Mouse (Mus musculus): Measurements from ENCODE around the gene Hmga2. TPM values are rescaled to one million over a fixed set of nuclear protein-coding genes. Genes with fewer than 3 reads are reported as not detected.
"Not testable (repeated sequence)": the region's sequence is repeated elsewhere in the genome, so short reads cannot be mapped to it uniquely, and the experiment has no call there.

The Hmga2 gene
- polyA plus RNA-seq, 1 experiment from 2014 or later, result 16.1 TPM

DNA sequence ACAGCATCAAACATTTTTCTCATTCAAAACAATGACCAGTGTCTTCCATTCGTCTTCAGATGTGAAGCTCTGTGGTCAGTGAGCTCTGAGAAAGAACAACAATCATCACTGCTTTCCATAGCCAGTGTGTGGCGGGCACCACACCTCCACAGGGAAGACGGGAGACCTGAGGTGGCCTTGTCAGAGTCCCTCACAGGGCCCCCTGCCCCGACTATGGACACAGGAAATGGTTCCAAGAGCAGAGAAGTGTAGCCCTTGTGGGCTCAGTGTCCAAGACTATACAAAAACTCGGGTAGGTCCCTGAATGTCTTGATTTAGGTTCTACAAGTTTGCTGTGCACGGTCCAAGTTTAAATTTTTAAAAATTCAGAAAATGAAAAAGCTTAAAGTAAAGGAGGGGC lies 86.6 kb downstream of the Hmga2 start:
- no peak overlapping the region for H3K4me3 ChIP-seq
- no peak overlapping the region for H3K9ac ChIP-seq
- H3K27me3 ChIP-seq (replicated peaks), result no peaks in the 10 kb centered on the region
- no peaks in the 10 kb centered on the region for H3K36me3 ChIP-seq
- H3K27ac ChIP-seq, result no peak overlapping the region
- H3K9me3 ChIP-seq (replicated peaks), result no peaks in the 10 kb centered on the region
- no peak overlapping the region for H3K4me2 ChIP-seq
- H3K4me1 ChIP-seq, result peaks cover 48% of the 10 kb centered on the region
- 47% methylated on average over 6 of the region's 6 CpGs for WGBS (ENCODE audit: insufficient replicate concordance)
- ATAC-seq, result no peak

DNA sequence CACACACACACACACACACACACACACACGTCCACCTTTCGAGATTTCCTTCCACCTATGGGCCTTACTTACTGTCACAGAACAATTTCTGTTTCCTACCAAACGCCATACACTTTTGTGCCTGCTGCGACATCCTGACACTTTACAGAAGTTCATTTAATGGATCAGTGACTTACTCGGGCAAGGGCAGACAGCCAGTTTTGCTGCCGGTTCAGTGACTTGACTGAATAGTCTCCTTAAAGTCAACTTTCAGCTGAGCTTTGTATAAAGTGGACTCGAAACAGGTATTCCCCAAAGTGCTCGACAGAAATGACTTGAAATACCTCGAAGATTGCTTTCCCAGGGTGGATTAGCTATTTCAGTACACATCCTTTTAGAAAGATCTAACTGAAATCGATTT lies 87.3 kb downstream of the Hmga2 start:
- H3K36me3 ChIP-seq, result no peaks in the 10 kb centered on the region
- 66% methylated on average over 10 of the region's 10 CpGs for WGBS (ENCODE audit: insufficient replicate concordance)
- H3K9ac ChIP-seq, result no peak overlapping the region
- H3K4me1 ChIP-seq, result peaks cover 55% of the 10 kb centered on the region
- no peak overlapping the region for H3K4me3 ChIP-seq
- no peak overlapping the region for H3K4me2 ChIP-seq
- H3K27ac ChIP-seq, result no peak overlapping the region
- ATAC-seq, result no peak
- H3K27me3 ChIP-seq (replicated peaks), result no peaks in the 10 kb centered on the region
- H3K9me3 ChIP-seq (replicated peaks), result no peaks in the 10 kb centered on the region

DNA sequence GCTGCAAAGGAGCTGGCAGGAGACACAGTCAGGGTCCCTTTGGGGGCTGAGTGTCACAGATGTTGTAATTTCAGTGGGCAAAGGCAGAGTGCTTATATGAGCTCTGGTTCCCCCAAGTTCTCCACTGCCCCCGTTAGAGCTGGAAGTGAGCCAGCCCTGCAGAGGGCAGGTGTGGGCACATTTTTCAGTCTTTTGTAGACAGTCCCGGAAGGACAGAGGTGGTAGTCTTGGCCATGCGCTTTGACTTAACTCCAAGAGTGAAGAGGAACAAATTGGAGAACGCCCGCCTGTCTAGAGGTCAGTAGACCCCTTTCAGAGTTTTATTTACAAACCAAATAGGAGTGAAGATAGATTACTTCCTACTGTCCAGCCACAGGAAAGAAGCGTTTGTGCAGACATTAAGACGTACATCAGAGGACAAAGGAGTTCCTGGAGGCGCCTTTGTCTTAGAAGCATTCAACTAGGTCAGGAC lies 87.8 kb downstream of the Hmga2 start:
- H3K4me3 ChIP-seq, result no peak overlapping the region
- H3K9ac ChIP-seq, result no peak overlapping the region
- WGBS (ENCODE audit: insufficient replicate concordance), result 59% methylated on average over 8 of the region's 8 CpGs
- no peak overlapping the region for H3K27ac ChIP-seq
- H3K9me3 ChIP-seq (replicated peaks), result no peaks in the 10 kb centered on the region
- no peaks in the 10 kb centered on the region for H3K27me3 ChIP-seq (replicated peaks)
- no peak for ATAC-seq
- no peak overlapping the region for H3K4me2 ChIP-seq
- H3K36me3 ChIP-seq, result peaks cover 2% of the 10 kb centered on the region; the same call in 1 of the 2 replicates
- H3K4me1 ChIP-seq, result peaks cover 58% of the 10 kb centered on the region

DNA sequence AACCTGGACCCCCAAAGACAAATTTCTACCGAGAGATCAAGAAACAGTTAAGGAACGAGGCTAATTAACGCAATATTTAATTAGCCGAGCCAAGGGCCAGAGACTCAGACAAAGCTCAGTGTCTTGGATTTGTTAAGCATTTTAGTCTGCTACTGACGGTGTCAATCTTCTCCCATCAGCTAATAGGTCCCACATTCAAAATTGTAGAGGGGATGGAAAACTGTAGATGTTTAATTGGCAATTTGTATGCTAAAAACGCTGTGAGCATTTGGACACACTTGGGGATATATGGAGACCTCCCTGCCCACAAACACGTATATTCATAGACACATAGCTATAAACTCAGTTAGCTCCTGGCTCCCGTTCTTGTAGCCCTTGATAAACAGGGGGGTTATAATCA lies 89.2 kb downstream of the Hmga2 start:
- WGBS (ENCODE audit: insufficient replicate concordance), result 76% methylated on average over 8 of the region's 8 CpGs
- ATAC-seq, result no peak
- peaks cover 53% of the 10 kb centered on the region for H3K4me1 ChIP-seq

DNA sequence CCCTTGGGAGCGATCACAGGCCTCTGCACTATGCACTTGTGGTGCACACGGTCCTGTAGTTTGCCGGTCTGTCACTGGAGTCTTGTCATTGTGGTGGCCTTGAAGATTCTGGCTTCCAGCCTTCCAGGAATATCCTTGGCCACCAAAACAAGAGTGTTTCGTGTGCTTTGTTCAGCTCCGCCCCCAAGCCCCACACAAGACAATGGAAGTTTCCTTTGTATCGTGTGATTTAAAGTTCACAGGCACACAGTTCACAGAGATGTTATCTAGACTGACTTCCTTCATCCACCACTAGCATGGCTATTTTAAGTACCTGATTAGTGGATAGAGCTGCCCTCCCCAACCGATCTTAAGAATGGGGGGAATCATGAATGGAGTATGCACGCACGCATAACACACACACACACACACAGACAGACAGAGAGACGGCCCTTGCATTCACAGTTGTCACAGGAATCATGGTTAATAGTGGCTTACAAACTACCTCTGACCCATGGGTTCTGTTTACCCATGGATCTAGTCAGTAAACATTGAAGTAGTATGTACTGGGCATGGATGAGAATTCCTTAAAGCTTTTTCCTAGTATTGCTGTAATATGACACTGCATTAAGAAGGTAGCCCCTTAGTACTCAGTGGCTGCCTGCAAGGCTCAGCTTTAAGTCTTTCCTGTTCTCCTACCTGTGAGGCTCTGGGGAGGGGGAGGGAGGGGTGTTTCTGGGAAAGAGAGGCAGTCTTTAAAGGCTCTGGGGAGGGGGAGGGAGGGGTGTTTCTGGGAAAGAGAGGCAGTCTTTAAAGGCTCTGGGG lies 91.3 kb downstream of the Hmga2 start:
- peaks cover 41% of the 10 kb centered on the region for H3K4me1 ChIP-seq
- no peak overlapping the region for H3K4me2 ChIP-seq
- WGBS (ENCODE audit: insufficient replicate concordance), result 40% methylated on average over 10 of the region's 10 CpGs

More for the DNA sequence above, 89.2 kb downstream of the Hmga2 start:
- Histone ChIP-seq H3K36me3 (peaks cover 4% of the 10 kb centered on the region; the same call in 1 of the 2 replicates), H3K4me3 (no peak overlapping the region), H3K27me3 (replicated peaks) (no peaks in the 10 kb centered on the region), H3K9me3 (replicated peaks) (no peaks in the 10 kb centered on the region), H3K4me2 (no peak overlapping the region), H3K9ac (no peak overlapping the region), H3K27ac (no peak overlapping the region)

DNA sequence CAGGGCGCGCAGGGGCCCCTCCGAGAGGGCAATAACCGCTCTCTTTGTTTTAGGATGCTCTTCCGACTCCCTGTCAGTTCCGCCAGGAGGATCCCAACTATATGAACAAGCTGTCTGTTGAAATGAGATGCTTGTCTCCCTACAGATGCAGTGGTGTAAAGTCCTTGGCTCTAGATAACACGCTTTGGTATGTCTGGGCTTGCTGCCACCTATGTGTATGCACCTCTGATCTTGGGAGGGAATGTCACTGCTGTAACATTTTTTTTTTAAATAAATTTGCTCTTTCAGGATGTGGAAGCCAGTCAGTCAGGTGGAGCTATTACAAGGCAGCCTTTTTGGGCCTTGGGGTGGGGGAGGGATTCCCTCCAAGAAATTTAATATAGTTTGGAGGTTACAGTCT lies 92.2 kb downstream of the Hmga2 start:
- Histone ChIP-seq H3K9ac (no peak overlapping the region), H3K4me3 (no peak overlapping the region), H3K36me3 (peaks cover 6% of the 10 kb centered on the region), H3K27me3 (replicated peaks) (no peaks in the 10 kb centered on the region), H3K9me3 (replicated peaks) (no peaks in the 10 kb centered on the region), H3K4me1 (peaks cover 36% of the 10 kb centered on the region), H3K27ac (no peak overlapping the region), H3K4me2 (no peak overlapping the region)
- ATAC-seq, result no peak
- WGBS (ENCODE audit: insufficient replicate concordance), result 82% methylated on average over 7 of the region's 7 CpGs

More for the DNA sequence above, 91.3 kb downstream of the Hmga2 start:
- peak; percentile 32; the same call in 1 of the 2 replicates for ATAC-seq
- no peaks in the 10 kb centered on the region for H3K9me3 ChIP-seq (replicated peaks)
- H3K27ac ChIP-seq, result no peak overlapping the region
- no peaks in the 10 kb centered on the region for H3K27me3 ChIP-seq (replicated peaks)
- H3K4me3 ChIP-seq, result no peak overlapping the region
- no peak overlapping the region for H3K9ac ChIP-seq
- peaks cover 4% of the 10 kb centered on the region; the same call in 1 of the 2 replicates for H3K36me3 ChIP-seq

DNA sequence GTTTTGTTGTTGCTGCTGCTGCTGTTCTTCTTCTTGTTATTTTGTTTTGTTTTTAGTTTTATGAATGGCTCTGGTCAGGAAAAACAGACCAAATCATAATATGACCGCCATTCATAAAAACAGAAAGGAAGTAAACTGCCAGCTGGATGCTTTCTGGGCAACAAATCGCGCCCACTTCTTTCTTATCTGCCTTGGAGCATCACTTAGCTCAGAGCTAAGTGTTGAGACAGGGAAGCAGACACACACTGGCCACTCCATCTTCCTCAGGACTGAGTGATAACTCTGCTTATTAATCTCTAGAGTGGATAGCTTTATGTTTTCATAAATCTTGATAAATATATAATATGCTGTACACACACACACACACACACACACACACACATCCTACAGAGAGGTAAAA lies 98.5 kb downstream of the Hmga2 start:
- H3K9me3 ChIP-seq (replicated peaks), result no peaks in the 10 kb centered on the region
- no peak overlapping the region for H3K4me3 ChIP-seq
- 57% methylated on average over 3 of the region's 3 CpGs for WGBS (ENCODE audit: insufficient replicate concordance)
- H3K9ac ChIP-seq, result no peak overlapping the region
- H3K4me1 ChIP-seq, result 0 out of 2 replicates have a peak, but pooled peaks cover 3% of the 10 kb centered on the region
- no peaks in the 10 kb centered on the region for H3K27me3 ChIP-seq (replicated peaks)
- no peak for ATAC-seq
- H3K4me2 ChIP-seq, result no peak overlapping the region
- H3K27ac ChIP-seq, result no peak overlapping the region
- H3K36me3 ChIP-seq, result peaks cover 23% of the 10 kb centered on the region

DNA sequence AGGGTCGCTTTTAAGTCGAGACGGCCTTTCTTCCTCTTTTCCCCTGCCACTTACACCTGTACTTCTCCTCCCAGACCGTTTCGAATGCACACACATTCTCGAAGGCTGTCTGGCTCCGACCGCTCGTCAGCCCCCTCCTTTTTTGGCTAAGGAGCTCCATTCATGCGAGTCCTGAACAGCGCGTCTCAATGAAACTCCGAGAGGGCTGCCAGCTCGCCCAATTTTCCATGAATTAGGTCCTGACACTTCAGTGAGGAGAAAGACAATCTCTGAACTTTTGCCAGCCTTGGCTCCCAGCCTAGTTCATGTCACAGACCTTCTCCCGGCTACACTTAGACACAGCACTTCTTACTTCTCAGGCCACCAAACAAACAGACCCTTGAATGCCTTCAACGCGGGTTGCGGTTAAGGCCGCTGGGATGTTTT lies 98.9 kb downstream of the Hmga2 start:
- H3K27ac ChIP-seq, result no peak overlapping the region
- no peak for ATAC-seq
- H3K4me2 ChIP-seq, result no peak overlapping the region
- no peaks in the 10 kb centered on the region for H3K27me3 ChIP-seq (replicated peaks)
- H3K4me3 ChIP-seq, result no peak overlapping the region
- no peak overlapping the region for H3K9ac ChIP-seq
- H3K36me3 ChIP-seq, result peaks cover 23% of the 10 kb centered on the region
- 66% methylated on average over 19 of the region's 19 CpGs for WGBS (ENCODE audit: insufficient replicate concordance)
- no peaks in the 10 kb centered on the region for H3K9me3 ChIP-seq (replicated peaks)
- 0 out of 2 replicates have a peak, but pooled peaks cover 3% of the 10 kb centered on the region for H3K4me1 ChIP-seq

DNA sequence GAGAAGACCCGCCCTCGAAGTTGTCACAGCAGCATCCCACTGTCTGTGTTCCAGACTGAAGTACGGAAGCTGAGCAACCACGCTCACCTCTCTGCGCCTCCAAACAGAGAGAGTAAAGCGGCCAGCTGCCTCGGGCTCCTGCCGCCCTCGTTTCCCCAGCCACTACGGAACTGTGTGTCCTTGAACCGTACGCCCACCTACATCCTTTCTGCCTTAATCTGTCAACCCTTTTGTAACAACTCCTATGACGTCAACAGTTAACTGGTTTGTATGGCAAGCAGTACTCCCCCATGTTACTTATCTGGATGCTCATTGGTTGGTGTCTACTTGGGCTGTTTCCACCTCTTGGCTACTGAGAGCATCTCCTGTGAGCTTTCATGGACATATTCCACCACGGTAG lies 100.8 kb downstream of the Hmga2 start:
- peak; percentile 32; the same call in 1 of the 2 replicates for ATAC-seq
- no peak overlapping the region for H3K4me3 ChIP-seq
- 0 out of 2 replicates have a peak, but pooled peaks cover 3% of the 10 kb centered on the region for H3K4me1 ChIP-seq
- WGBS (ENCODE audit: insufficient replicate concordance), result 75% methylated on average over 14 of the region's 14 CpGs
- H3K27me3 ChIP-seq (replicated peaks), result no peaks in the 10 kb centered on the region
- H3K9me3 ChIP-seq (replicated peaks), result no peaks in the 10 kb centered on the region
- no peak overlapping the region for H3K4me2 ChIP-seq
- peaks cover 31% of the 10 kb centered on the region for H3K36me3 ChIP-seq
- H3K27ac ChIP-seq, result no peak overlapping the region
- H3K9ac ChIP-seq, result no peak overlapping the region

DNA sequence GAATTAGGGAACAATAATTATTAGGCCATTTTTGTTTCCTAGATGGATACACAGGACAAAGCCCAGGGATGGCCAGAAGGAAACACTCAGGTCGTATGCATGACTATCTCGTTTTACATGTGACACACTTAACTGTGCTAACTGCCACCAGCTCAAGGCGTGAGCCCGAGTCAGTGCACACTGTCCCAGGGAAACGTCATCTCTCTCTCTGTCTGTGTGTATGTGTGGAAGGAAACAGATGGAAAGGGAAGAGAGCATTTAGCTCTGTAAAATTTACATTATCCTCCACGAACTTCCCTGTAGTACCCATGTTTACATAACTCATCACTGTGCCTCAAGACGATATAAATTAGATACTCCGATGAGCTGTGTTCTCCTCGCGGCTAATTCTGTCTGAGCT lies 105.1 kb downstream of the Hmga2 start:
- Histone ChIP-seq H3K4me1 (peaks cover 16% of the 10 kb centered on the region), H3K27ac (no peak overlapping the region), H3K9ac (no peak overlapping the region), H3K27me3 (replicated peaks) (no peaks in the 10 kb centered on the region), H3K36me3 (peaks cover 50% of the 10 kb centered on the region), H3K4me3 (no peak overlapping the region), H3K9me3 (replicated peaks) (no peaks in the 10 kb centered on the region), H3K4me2 (no peak overlapping the region)
- WGBS (ENCODE audit: insufficient replicate concordance), result 71% methylated on average over 10 of the region's 10 CpGs
- ATAC-seq, result no peak

DNA sequence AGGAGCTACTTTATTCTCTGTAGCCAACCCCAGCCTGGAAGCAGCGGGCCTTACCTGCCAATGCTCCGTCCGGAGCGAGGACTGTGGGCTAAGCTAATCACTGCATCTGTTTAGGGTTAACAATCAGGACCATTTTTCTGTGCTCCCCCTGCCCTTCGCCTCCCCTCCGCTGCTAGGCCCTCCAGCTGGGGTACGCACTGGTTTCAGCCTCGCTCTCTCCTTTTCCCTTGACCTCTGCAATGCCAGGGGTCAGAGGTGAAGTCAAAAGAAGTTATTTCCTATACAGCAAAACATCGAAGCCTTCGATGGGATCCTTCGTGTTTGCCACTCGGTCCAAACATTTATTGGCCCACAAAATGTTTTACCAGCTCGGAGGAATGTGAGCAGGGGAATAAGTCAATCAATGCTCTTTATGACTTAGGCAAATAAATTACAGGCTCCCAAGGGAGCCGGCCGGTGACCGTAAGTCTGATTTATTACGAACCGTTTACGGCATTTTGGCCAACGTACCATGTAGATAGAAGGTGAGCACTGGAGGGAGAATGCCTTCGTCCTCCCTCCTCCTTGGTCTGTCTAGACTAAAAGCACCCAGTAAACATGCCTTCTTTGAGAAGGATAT lies 107.0 kb downstream of the Hmga2 start:
- H3K4me3 ChIP-seq, result no peak overlapping the region
- 85% methylated on average over 21 of the region's 21 CpGs for WGBS (ENCODE audit: insufficient replicate concordance)
- ATAC-seq, result no peak
- no peaks in the 10 kb centered on the region for H3K9me3 ChIP-seq (replicated peaks)
- no peak overlapping the region for H3K27ac ChIP-seq
- no peak overlapping the region for H3K4me2 ChIP-seq
- H3K4me1 ChIP-seq, result peaks cover 35% of the 10 kb centered on the region
- no peak overlapping the region for H3K9ac ChIP-seq
- H3K36me3 ChIP-seq, result peaks cover 43% of the 10 kb centered on the region
- no peaks in the 10 kb centered on the region for H3K27me3 ChIP-seq (replicated peaks)

DNA sequence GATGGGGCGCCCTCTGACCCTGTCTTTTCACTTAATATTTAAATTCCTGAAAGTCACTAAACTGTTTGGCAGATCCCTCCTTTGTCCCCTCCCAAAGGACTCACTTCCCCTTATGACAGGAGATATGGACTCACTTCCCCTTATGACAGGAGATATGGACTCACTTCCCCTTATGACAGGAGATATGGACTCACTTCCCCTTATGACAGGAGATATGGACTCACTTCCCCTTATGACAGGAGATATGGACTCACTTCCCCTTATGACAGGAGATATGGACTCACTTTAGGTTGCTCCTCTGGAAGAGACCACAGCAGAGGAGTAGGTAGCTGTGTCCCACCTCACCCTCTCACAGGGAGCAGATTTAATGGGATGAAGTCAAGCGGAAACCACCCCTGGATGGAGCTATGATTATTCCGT lies 110.1 kb downstream of the Hmga2 start:
- peaks cover 39% of the 10 kb centered on the region for H3K4me1 ChIP-seq
- not testable (repeated sequence) for H3K9me3 ChIP-seq (replicated peaks); H3K9ac ChIP-seq; ATAC-seq; H3K4me3 ChIP-seq; H3K27me3 ChIP-seq (replicated peaks)
- H3K4me2 ChIP-seq, result peak overlapping the region; percentile 69; the same call in 1 of the 2 replicates
- peaks cover 37% of the 10 kb centered on the region for H3K36me3 ChIP-seq
- peak overlapping the region; percentile 55; the same call in 1 of the 2 replicates for H3K27ac ChIP-seq
- WGBS (ENCODE audit: insufficient replicate concordance), result 71% methylated on average over 3 of the region's 3 CpGs

All from liver, embryonic 12.5 days (tissue).